Mouse (Mus musculus): ENCODE measurements around the gene Tmem132d. TPM values are rescaled to one million over a fixed set of nuclear protein-coding genes. Genes with fewer than 3 reads are reported as not detected.
"Not testable (repeated sequence)": the region's sequence is repeated elsewhere in the genome, so short reads cannot be mapped to it uniquely, and the experiment has no call there.

The Tmem132d gene
- polyA plus RNA-seq, 1 experiment from 2014 or later: 1.3 TPM

- H3K36me3 ChIP-seq: no peaks in the 10 kb centered on the region
- no peak for ATAC-seq (ENCODE audit: insufficient number of reproducible peaks, insufficient read depth, low FRiP score, low TSS enrichment)
These were observed 467.2 kb downstream of the Tmem132d start for GRCm38 (mm10) chr5:127965700-127966099.

GRCm38 (mm10) chr5:127962656-127963055 lies 470.2 kb downstream of the Tmem132d start:
- no peaks in the 10 kb centered on the region for H3K9me3 ChIP-seq
- no peaks in the 10 kb centered on the region for H3K4me1 ChIP-seq
- no peak overlapping the region for H3K27ac ChIP-seq
- no peak overlapping the region for H3K9ac ChIP-seq
- ATAC-seq (ENCODE audit: insufficient number of reproducible peaks, insufficient read depth, low FRiP score, low TSS enrichment): no peak
- 85% methylated on average over 4 of the region's 4 CpGs for WGBS
- H3K36me3 ChIP-seq: no peaks in the 10 kb centered on the region
- no peak overlapping the region for H3K4me2 ChIP-seq (replicated peaks)
- no peak overlapping the region for H3K4me3 ChIP-seq
- H3K27me3 ChIP-seq: no peaks in the 10 kb centered on the region

More at GRCm38 (mm10) chr5:127965700-127966099, 467.2 kb downstream of the Tmem132d start:
- H3K27ac ChIP-seq: no peak overlapping the region
- no peaks in the 10 kb centered on the region for H3K27me3 ChIP-seq
- no peak overlapping the region for H3K4me3 ChIP-seq
- H3K4me1 ChIP-seq: no peaks in the 10 kb centered on the region
- H3K4me2 ChIP-seq (replicated peaks): no peak overlapping the region
- 90% methylated on average over 3 of the region's 3 CpGs for WGBS
- no peaks in the 10 kb centered on the region for H3K9me3 ChIP-seq
- H3K9ac ChIP-seq: no peak overlapping the region

GRCm38 (mm10) chr5:127956511-127957097 lies 476.3 kb downstream of the Tmem132d start:
- no peak for ATAC-seq (ENCODE audit: insufficient number of reproducible peaks, insufficient read depth, low FRiP score, low TSS enrichment)
- Histone ChIP-seq H3K9me3 (no peaks in the 10 kb centered on the region), H3K27me3 (no peaks in the 10 kb centered on the region), H3K9ac (no peak overlapping the region), H3K27ac (no peak overlapping the region), H3K4me3 (no peak overlapping the region), H3K36me3 (no peaks in the 10 kb centered on the region), H3K4me1 (no peaks in the 10 kb centered on the region), H3K4me2 (replicated peaks) (no peak overlapping the region)
- WGBS: 78% methylated on average over 17 of the region's 17 CpGs

GRCm38 (mm10) chr5:127954231-127954790 lies 478.6 kb downstream of the Tmem132d start:
- Histone ChIP-seq H3K9ac (no peak overlapping the region), H3K4me3 (no peak overlapping the region), H3K27ac (no peak overlapping the region), H3K9me3 (no peaks in the 10 kb centered on the region), H3K4me2 (replicated peaks) (no peak overlapping the region), H3K36me3 (no peaks in the 10 kb centered on the region), H3K4me1 (no peaks in the 10 kb centered on the region), H3K27me3 (no peaks in the 10 kb centered on the region)
- ATAC-seq (ENCODE audit: insufficient number of reproducible peaks, insufficient read depth, low FRiP score, low TSS enrichment): no peak
- WGBS: 80% methylated on average over 16 of the region's 16 CpGs

- 78% methylated on average over 6 of the region's 6 CpGs for WGBS
These were observed 480.1 kb downstream of the Tmem132d start for GRCm38 (mm10) chr5:127952800-127953199.

GRCm38 (mm10) chr5:127950574-127950973 lies 482.3 kb downstream of the Tmem132d start:
- no peak overlapping the region for H3K9ac ChIP-seq
- no peak overlapping the region for H3K4me3 ChIP-seq
- no peaks in the 10 kb centered on the region for H3K27me3 ChIP-seq
- no peak overlapping the region for H3K4me2 ChIP-seq (replicated peaks)
- H3K36me3 ChIP-seq: no peaks in the 10 kb centered on the region
- H3K9me3 ChIP-seq: no peaks in the 10 kb centered on the region
- H3K4me1 ChIP-seq: no peaks in the 10 kb centered on the region
- no peak for ATAC-seq (ENCODE audit: insufficient number of reproducible peaks, insufficient read depth, low FRiP score, low TSS enrichment)
- WGBS: 46% methylated on average over 4 of the region's 4 CpGs
- H3K27ac ChIP-seq: no peak overlapping the region

More at GRCm38 (mm10) chr5:127952800-127953199, 480.1 kb downstream of the Tmem132d start:
- Histone ChIP-seq H3K4me2 (replicated peaks) (no peak overlapping the region), H3K9ac (no peak overlapping the region), H3K4me3 (no peak overlapping the region), H3K4me1 (no peaks in the 10 kb centered on the region), H3K27ac (no peak overlapping the region), H3K9me3 (no peaks in the 10 kb centered on the region), H3K27me3 (no peaks in the 10 kb centered on the region), H3K36me3 (no peaks in the 10 kb centered on the region)
- no peak for ATAC-seq (ENCODE audit: insufficient number of reproducible peaks, insufficient read depth, low FRiP score, low TSS enrichment)

- H3K36me3 ChIP-seq: no peaks in the 10 kb centered on the region
- H3K27ac ChIP-seq: no peak overlapping the region
- no peak overlapping the region for H3K9ac ChIP-seq
- WGBS: 29% methylated on average over 8 of the region's 8 CpGs
- no peaks in the 10 kb centered on the region for H3K4me1 ChIP-seq
- no peaks in the 10 kb centered on the region for H3K9me3 ChIP-seq
- no peaks in the 10 kb centered on the region for H3K27me3 ChIP-seq
- H3K4me2 ChIP-seq (replicated peaks): no peak overlapping the region
- ATAC-seq (ENCODE audit: insufficient number of reproducible peaks, insufficient read depth, low FRiP score, low TSS enrichment): no peak
- no peak overlapping the region for H3K4me3 ChIP-seq
These were observed 485.6 kb downstream of the Tmem132d start for GRCm38 (mm10) chr5:127947275-127947674.

- 77% methylated on average over 3 of the region's 3 CpGs for WGBS
- H3K27ac ChIP-seq; H3K4me3 ChIP-seq; H3K9me3 ChIP-seq; H3K4me2 ChIP-seq (replicated peaks); H3K9ac ChIP-seq; H3K36me3 ChIP-seq; H3K4me1 ChIP-seq; H3K27me3 ChIP-seq; ATAC-seq (ENCODE audit: insufficient number of reproducible peaks, insufficient read depth, low FRiP score, low TSS enrichment): not testable (repeated sequence)
These were observed 490.7 kb downstream of the Tmem132d start for GRCm38 (mm10) chr5:127942171-127942570.

GRCm38 (mm10) chr5:127937914-127938313 lies 495.0 kb downstream of the Tmem132d start:
- Histone ChIP-seq H3K9ac (no peak overlapping the region), H3K4me3 (no peak overlapping the region), H3K27me3 (no peaks in the 10 kb centered on the region), H3K36me3 (no peaks in the 10 kb centered on the region), H3K4me1 (no peaks in the 10 kb centered on the region), H3K27ac (no peak overlapping the region), H3K9me3 (no peaks in the 10 kb centered on the region), H3K4me2 (replicated peaks) (no peak overlapping the region)
- no peak for ATAC-seq (ENCODE audit: insufficient number of reproducible peaks, insufficient read depth, low FRiP score, low TSS enrichment)
- WGBS: 78% methylated on average over 3 of the region's 3 CpGs

GRCm38 (mm10) chr5:127929687-127930086 lies 503.2 kb downstream of the Tmem132d start:
- H3K4me1 ChIP-seq: no peaks in the 10 kb centered on the region
- H3K27me3 ChIP-seq: no peaks in the 10 kb centered on the region
- WGBS: 77% methylated on average over 14 of the region's 14 CpGs

GRCm38 (mm10) chr5:127926686-127927085 lies 506.2 kb downstream of the Tmem132d start:
- H3K4me2 ChIP-seq (replicated peaks): no peak overlapping the region
- H3K4me1 ChIP-seq: no peaks in the 10 kb centered on the region
- no peaks in the 10 kb centered on the region for H3K36me3 ChIP-seq
- no peak overlapping the region for H3K4me3 ChIP-seq
- H3K9me3 ChIP-seq: no peaks in the 10 kb centered on the region
- H3K27me3 ChIP-seq: no peaks in the 10 kb centered on the region
- no peak overlapping the region for H3K9ac ChIP-seq
- no peak for ATAC-seq (ENCODE audit: insufficient number of reproducible peaks, insufficient read depth, low FRiP score, low TSS enrichment)
- 93% methylated on average over 2 of the region's 2 CpGs for WGBS
- H3K27ac ChIP-seq: no peak overlapping the region

More at GRCm38 (mm10) chr5:127929687-127930086, 503.2 kb downstream of the Tmem132d start:
- H3K4me2 ChIP-seq (replicated peaks): no peak overlapping the region
- H3K36me3 ChIP-seq: no peaks in the 10 kb centered on the region
- no peak overlapping the region for H3K4me3 ChIP-seq
- H3K27ac ChIP-seq: no peak overlapping the region
- H3K9ac ChIP-seq: no peak overlapping the region
- no peaks in the 10 kb centered on the region for H3K9me3 ChIP-seq
- no peak for ATAC-seq (ENCODE audit: insufficient number of reproducible peaks, insufficient read depth, low FRiP score, low TSS enrichment)

GRCm38 (mm10) chr5:127924106-127924505 lies 508.8 kb downstream of the Tmem132d start:
- no peak overlapping the region for H3K27ac ChIP-seq
- ATAC-seq (ENCODE audit: insufficient number of reproducible peaks, insufficient read depth, low FRiP score, low TSS enrichment): no peak
- H3K4me1 ChIP-seq: no peaks in the 10 kb centered on the region
- H3K4me3 ChIP-seq: no peak overlapping the region
- H3K27me3 ChIP-seq: no peaks in the 10 kb centered on the region
- no peaks in the 10 kb centered on the region for H3K36me3 ChIP-seq
- no peak overlapping the region for H3K9ac ChIP-seq
- H3K9me3 ChIP-seq: no peaks in the 10 kb centered on the region
- 61% methylated on average over 3 of the region's 3 CpGs for WGBS
- H3K4me2 ChIP-seq (replicated peaks): no peak overlapping the region
